Mouse (Mus musculus): ENCODE results near the gene Pax8. TPM values are rescaled to one million over a fixed set of nuclear protein-coding genes. Genes with fewer than 3 reads are reported as not detected.

Pax8 gene
- total RNA-seq, 2 experiments from 2014 or later: not detected

GRCm38 (mm10) chr2:24469102-24469501, 6.3 kb downstream of the Pax8 start:
- intact Hi-C loops (cut with DNase I; ENCODE audit: low total_unique reads): no loop called here
- DNase-seq: no peak

- intact Hi-C loops (cut with DNase I; ENCODE audit: low total_unique reads): no loop called here
- DNase-seq: no peak
Measured at GRCm38 (mm10) chr2:24468430-24468829, 7.0 kb downstream of the Pax8 start.

- DNase-seq: no peak
- intact Hi-C loops (cut with DNase I; ENCODE audit: low total_unique reads): no loop called here
Measured at GRCm38 (mm10) chr2:24467156-24467555, 8.2 kb downstream of the Pax8 start.

GRCm38 (mm10) chr2:24460808-24461127, 14.6 kb downstream of the Pax8 start:
- intact Hi-C loops (cut with DNase I; ENCODE audit: low total_unique reads): no loop called here
- DNase-seq: no peak

- intact Hi-C loops (cut with DNase I; ENCODE audit: low total_unique reads): no loop called here
- DNase-seq: no peak
Measured at GRCm38 (mm10) chr2:24460112-24460807, 15.1 kb downstream of the Pax8 start.

- no peak for DNase-seq
- intact Hi-C loops (cut with DNase I; ENCODE audit: low total_unique reads): no loop called here
Measured at GRCm38 (mm10) chr2:24456841-24457240, 18.6 kb downstream of the Pax8 start.

- intact Hi-C loops (cut with DNase I; ENCODE audit: low total_unique reads): no loop called here
- no peak for DNase-seq
Measured at GRCm38 (mm10) chr2:24455057-24455855, 20.1 kb downstream of the Pax8 start.

- DNase-seq: no peak
- intact Hi-C loops (cut with DNase I; ENCODE audit: low total_unique reads): no loop called here
Measured at GRCm38 (mm10) chr2:24454429-24455011, 20.9 kb downstream of the Pax8 start.

- peak; percentile 43 for DNase-seq
- intact Hi-C loops (cut with DNase I; ENCODE audit: low total_unique reads): no loop called here
Measured at GRCm38 (mm10) chr2:24453206-24453605, 22.2 kb downstream of the Pax8 start.

GRCm38 (mm10) chr2:24449111-24449510, 26.3 kb downstream of the Pax8 start:
- intact Hi-C loops (cut with DNase I; ENCODE audit: low total_unique reads): no loop called here

GRCm38 (mm10) chr2:24443256-24443790, 32.1 kb downstream of the Pax8 start:
- no peak for DNase-seq
- intact Hi-C loops (cut with DNase I; ENCODE audit: low total_unique reads): no loop called here

More at GRCm38 (mm10) chr2:24449111-24449510, 26.3 kb downstream of the Pax8 start:
- DNase-seq: no peak

GRCm38 (mm10) chr2:24442303-24442925, 33.0 kb downstream of the Pax8 start:
- DNase-seq: no peak
- intact Hi-C loops (cut with DNase I; ENCODE audit: low total_unique reads): no loop called here

GRCm38 (mm10) chr2:24441899-24442298, 33.5 kb downstream of the Pax8 start:
- no peak for DNase-seq
- intact Hi-C loops (cut with DNase I; ENCODE audit: low total_unique reads): no loop called here

GRCm38 (mm10) chr2:24440056-24440455, 35.3 kb downstream of the Pax8 start:
- intact Hi-C loops (cut with DNase I; ENCODE audit: low total_unique reads): no loop called here
- DNase-seq: no peak

- intact Hi-C loops (cut with DNase I; ENCODE audit: low total_unique reads): no loop called here
- no peak for DNase-seq
Measured at GRCm38 (mm10) chr2:24435699-24436098, 39.7 kb downstream of the Pax8 start.

GRCm38 (mm10) chr2:24434670-24435069, 40.7 kb downstream of the Pax8 start:
- no peak for DNase-seq
- intact Hi-C loops (cut with DNase I; ENCODE audit: low total_unique reads): no loop called here

GRCm38 (mm10) chr2:24429806-24430205, 45.6 kb downstream of the Pax8 start:
- no peak for DNase-seq
- intact Hi-C loops (cut with DNase I; ENCODE audit: low total_unique reads): no loop called here

- intact Hi-C loops (cut with DNase I; ENCODE audit: low total_unique reads): no loop called here
- DNase-seq: no peak
Measured at GRCm38 (mm10) chr2:24427866-24428675, 47.3 kb downstream of the Pax8 start.

- intact Hi-C loops (cut with DNase I; ENCODE audit: low total_unique reads): no loop called here
Measured at GRCm38 (mm10) chr2:24425630-24426029, 49.8 kb downstream of the Pax8 start.

More at GRCm38 (mm10) chr2:24425630-24426029, 49.8 kb downstream of the Pax8 start:
- DNase-seq: no peak
